Mouse (Mus musculus) layer of hippocampus, postnatal 14 days (tissue): Measurements from ENCODE around the gene Olfr456. TPM values are rescaled to one million over a fixed set of nuclear protein-coding genes. Genes with fewer than 3 reads are reported as not detected.
"Not testable (repeated sequence)": the region's sequence is repeated elsewhere in the genome, so short reads cannot be mapped to it uniquely, and the experiment has no call there.

Source experiments
- DNase-seq, 2 experiments: peaks; one replicate each; pipeline ENCODE4 v3.0.0; 2021 to 2022; ENCODE audit warnings: low spot score in 2 of 2, mixed read lengths in 1 of 2
- long read RNA-seq, 2 experiments: library from polyadenylated mRNA; stranded (forward); transcript quantifications; one replicate each; pipeline ENCODE4 v2.0.0; 2021
- total RNA-seq, 2 experiments: library from RNA; stranded (reverse); gene quantifications; 2 replicates each; pipeline ENCODE4 v1.2.3; 2021

The Olfr456 gene
- total RNA-seq, result not detected
- long read RNA-seq, experiment 1, result 0 reads
- long read RNA-seq, experiment 2, result 0 reads

- no peak for DNase-seq
Measured at GRCm38 (mm10) chr6:42487114-42487513, at the start of gene Olfr456. Olfr456 (minus strand) TSS chr6:42487214.

DNA sequence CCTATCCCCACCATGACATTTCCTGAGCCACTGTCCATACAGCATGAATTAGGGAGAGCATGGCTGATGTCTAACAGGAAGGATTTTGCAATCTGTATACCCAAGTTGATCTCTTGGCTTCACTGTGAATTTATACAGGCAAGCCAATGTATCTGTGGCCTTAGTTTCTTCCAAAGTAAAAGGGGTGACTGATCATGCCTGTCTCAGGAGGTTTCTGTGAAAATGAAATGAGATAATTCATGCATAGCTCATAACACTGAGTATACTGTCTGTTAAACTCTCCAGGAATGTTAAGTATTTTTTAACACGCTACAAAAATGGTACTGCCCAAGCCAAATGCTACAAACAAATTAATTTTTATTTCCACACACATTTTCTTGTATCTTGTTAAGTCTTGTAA lies 26.4 kb upstream of the Olfr456 start:
- DNase-seq, result no peak

DNA sequence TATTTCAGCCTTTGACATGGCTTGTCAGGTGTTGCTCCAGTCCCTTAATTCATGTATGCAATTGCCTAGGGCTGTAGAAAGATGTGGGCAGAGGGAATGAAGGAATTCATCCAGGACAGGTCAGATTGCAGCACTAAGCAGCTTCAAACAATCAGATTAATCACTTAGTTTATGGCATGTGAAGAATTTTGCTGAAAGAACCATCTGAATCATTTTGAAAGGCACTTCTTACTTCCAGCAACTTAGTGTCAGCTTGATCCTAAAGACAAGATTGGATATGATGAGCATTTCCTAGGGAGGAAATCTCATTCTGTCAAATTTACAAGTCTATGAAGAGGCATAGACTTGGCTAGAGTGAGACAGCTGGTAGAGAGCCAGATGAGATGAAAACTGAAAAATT lies 22.3 kb upstream of the Olfr456 start:
- DNase-seq, result no peak

DNA sequence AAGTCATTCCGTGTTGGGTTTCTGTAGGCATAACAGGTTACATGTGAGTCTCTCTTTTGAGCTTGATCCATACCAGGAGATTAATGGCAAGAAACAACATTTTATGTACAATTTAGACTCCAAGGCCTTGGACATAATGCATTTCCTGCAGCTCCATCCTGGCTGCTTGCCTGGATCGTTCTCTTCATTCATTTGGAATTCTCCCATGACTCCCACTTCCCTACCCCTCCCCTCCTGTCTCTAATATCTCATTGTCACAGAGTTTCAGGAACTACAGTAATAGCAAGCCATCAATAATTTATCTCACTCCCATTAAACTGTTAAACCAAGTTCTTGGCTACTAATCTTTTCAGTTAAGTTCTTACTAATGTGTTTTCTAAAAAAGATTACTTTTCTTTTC lies 16.5 kb upstream of the Olfr456 start:
- peak in 1 of 2 experiments; percentile 17 for DNase-seq

GRCm38 (mm10) chr6:42489731-42490130 lies 2.7 kb upstream of the Olfr456 start:
- DNase-seq, result no peak

DNA sequence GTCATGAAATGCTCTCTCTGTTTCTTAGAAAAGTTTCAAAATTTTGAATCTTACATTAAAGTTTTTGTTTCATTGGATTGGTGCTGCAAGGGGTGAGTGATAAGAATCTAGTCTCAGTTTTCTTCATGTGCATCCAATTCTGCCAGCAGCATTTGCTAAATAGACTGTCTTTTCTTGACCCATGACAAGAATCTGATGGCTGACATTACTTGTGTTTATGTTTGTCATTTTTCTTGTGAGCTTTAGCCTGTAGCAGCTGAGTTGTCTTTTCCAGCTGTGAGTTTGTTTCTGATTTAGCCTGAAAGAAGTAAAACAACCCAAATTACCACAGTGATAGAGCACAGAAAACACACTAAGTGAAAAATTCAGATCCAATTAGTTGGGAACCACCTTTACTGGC lies 2.4 kb downstream of the Olfr456 start:
- no peak for DNase-seq

GRCm38 (mm10) chr6:42476235-42476634 lies 10.8 kb downstream of the Olfr456 start, which contains the start of gene Olfr457:
Olfr457 (minus strand) TSS chr6:42476335.
- no peak for DNase-seq

DNA sequence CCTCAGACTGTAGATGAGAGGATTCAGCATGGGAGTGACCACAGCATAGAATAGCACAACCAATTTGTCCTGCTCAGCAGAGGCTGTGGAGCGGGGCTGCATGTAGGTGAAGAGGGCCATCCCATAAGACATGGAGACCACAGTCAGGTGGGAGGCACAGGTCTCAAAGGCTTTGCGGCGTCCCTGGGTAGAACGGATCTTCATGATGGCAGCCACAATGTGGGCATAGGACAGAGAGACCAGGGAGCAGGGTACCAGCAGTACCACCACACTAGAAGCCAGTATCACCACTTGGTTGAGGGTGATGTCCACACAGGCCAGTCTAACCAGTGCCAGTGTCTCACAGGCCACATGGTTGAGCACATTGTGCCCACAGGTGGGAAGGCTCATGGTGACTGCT lies 15.7 kb downstream of the Olfr456 start:
- not testable (repeated sequence) for DNase-seq

- no peak for DNase-seq
Measured at GRCm38 (mm10) chr6:42470542-42470941, 16.5 kb downstream of the Olfr456 start.

DNA sequence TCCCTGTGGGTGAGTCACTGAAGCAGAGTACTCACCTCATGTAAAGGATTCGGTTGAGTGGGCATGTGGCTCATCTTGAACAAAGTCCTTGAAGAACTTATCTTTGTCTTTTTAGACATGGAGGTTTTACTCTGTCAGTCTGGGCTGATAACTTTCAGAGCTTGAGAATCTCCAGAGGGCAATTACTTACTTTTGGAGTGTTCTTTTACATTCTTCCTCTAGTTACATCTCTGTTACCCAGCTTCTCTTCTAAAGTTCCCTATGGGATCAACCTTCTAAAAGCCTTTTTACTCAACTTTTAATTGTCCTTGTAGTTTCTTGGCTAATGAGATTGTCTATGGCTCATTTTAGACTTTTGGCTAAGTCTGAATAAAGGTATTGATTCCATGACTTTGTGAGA lies 21.9 kb downstream of the Olfr456 start, which contains the start of gene Olfr458:
Olfr458 (minus strand) TSS at position 101 of the 400 bp plus-strand sequence.
- DNase-seq, result no peak

DNA sequence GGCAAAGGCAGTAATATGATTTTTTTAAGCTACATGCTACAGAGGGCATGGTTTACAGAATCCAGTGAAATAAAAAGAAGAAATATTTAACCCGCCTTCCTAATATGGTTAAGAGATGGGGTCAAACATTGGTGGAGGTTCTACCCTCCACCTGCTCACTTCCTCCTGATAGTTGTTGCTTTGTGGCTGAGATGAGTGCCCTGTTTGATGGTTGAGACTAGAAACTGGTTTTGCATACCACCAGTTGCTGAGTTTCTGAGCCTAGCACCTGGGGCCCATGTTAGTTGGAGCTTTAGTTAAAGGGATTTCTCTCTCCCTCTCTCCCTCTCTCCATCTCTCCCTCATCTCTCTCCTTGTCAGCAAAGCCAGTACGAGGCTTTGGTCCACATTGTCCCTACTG lies 39.6 kb downstream of the Olfr456 start:
- no peak for DNase-seq

- no peak for DNase-seq
Measured at GRCm38 (mm10) chr6:42444491-42444890, 42.5 kb downstream of the Olfr456 start.

DNA sequence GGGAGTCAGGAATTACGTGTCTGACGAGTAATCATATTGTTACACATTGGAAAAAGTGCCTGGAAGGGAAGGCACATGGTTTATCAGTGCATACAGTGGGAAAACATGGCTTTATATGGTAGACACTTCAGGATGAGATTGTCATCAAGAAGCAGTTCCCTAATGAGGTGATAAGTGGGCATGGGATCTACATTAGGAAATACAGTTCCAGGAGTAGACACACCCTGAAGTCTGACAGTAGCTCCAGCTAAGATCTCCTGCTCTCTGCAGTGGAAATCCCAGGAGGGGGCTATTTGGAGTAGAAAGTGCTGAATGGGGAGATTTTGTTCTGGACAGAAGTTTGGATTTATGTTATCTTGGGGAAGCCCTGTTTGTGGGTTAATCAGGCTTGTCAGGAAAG lies 45.6 kb downstream of the Olfr456 start:
- DNase-seq, result no peak

Other genes with a start within 250 kb of the Olfr456 start
- gene Gstk1, start 241.3 kb downstream of the Olfr456 start, total RNA-seq, result 1 to 10 TPM; 8.6 to 8.9 TPM
- not detected for gene Tmem139, start 225.2 kb downstream of the Olfr456 start, total RNA-seq
- gene Casp2, start 222.2 kb downstream of the Olfr456 start, total RNA-seq, result 10 to 100 TPM; 19.2 to 20.8 TPM
- gene Clcn1, start 200.5 kb downstream of the Olfr456 start, total RNA-seq, result 1 to 10 TPM; 2.7 to 3.7 TPM
- 10 to 100 TPM; 76.4 to 77.5 TPM for gene Fam131b, start 162.6 kb downstream of the Olfr456 start, total RNA-seq
- gene Zyx, start 137.6 kb downstream of the Olfr456 start, total RNA-seq, result 10 to 100 TPM; 59.4 to 60.1 TPM
- gene Epha1, start 113.9 kb downstream of the Olfr456 start, total RNA-seq, result under 1 TPM; 0.57 to 0.71 TPM
- gene Tas2r143, start 87.0 kb downstream of the Olfr456 start, total RNA-seq, result not detected
- gene Tas2r135, start 81.8 kb downstream of the Olfr456 start, total RNA-seq, result under 1 TPM in 1 of 2 experiments, not detected in 1; 0.36 TPM
- not detected for gene Tas2r126, start 52.7 kb downstream of the Olfr456 start, total RNA-seq
- gene Olfr458, start 22.0 kb downstream of the Olfr456 start, total RNA-seq, result not detected
- not detected for gene Olfr457, start 10.9 kb downstream of the Olfr456 start, total RNA-seq
- not detected for gene Olfr455, start 60.4 kb upstream of the Olfr456 start, total RNA-seq
- not detected for gene Tcaf3, start 110.5 kb upstream of the Olfr456 start, total RNA-seq
- 1 to 10 TPM; 1.0 to 1.1 TPM for gene Tcaf2, start 158.0 kb upstream of the Olfr456 start, total RNA-seq
- 100 to 1,000 TPM; 210 to 212 TPM for gene Tcaf1, start 222.9 kb upstream of the Olfr456 start, total RNA-seq